8 mouse cellular contexts compared by ENCODE assay signal in genomic region chr1:86486703-86487294, GRCm38 (mm10). TPM values are rescaled to one million over a fixed set of nuclear protein-coding genes. Genes with fewer than 3 reads are reported as not detected.
A peak's percentile ranks its signal among the peaks of the same experiment; 100 is the strongest.
DNase-seq lines count a peak whose midpoint lies in the region; ATAC-seq lines count a peak whose summit lies in the region.

No protein-coding gene starts in this region.

- no peaks in the 10 kb centered on the region for H3K27me3 ChIP-seq in kidney, embryonic 16.5 days (ENCODE audit: insufficient read depth, low read length)
- no peaks in the 10 kb centered on the region for H3K27me3 ChIP-seq in hindbrain, embryonic 13.5 days
- no peaks in the 10 kb centered on the region for H3K27me3 ChIP-seq in midbrain, embryonic 14.5 days (ENCODE audit: control insufficient read depth, insufficient read depth, low read length)

- 11% methylated on average over 13 of the region's 13 CpGs for WGBS in kidney, embryonic 16.5 days
- 9% methylated on average over 13 of the region's 13 CpGs for WGBS in hindbrain, embryonic 13.5 days
- WGBS in midbrain, embryonic 14.5 days = 8% methylated on average over 13 of the region's 13 CpGs

- ATAC-seq in kidney, embryonic 16.5 days (ENCODE audit: low FRiP score, low TSS enrichment) = no peak; the same call in 1 of the 2 replicates
- no peak for ATAC-seq in hindbrain, embryonic 13.5 days (ENCODE audit: low FRiP score)
- no peak for ATAC-seq in midbrain, embryonic 14.5 days (ENCODE audit: low FRiP score, low TSS enrichment)

- H3K27ac ChIP-seq in kidney, embryonic 16.5 days (ENCODE audit: low read length) = peak overlapping the region; percentile 95
- H3K27ac ChIP-seq in brown adipose tissue, adult 24 weeks (replicated peaks; ENCODE audit: low read depth, low read length) = peak overlapping the region; percentile 96
- peak overlapping the region; percentile 100 for H3K27ac ChIP-seq in hindbrain, embryonic 13.5 days
- peak overlapping the region; percentile 99 for H3K27ac ChIP-seq in midbrain, embryonic 14.5 days (replicated peaks; ENCODE audit: low read depth, low read length)

- peak overlapping the region; percentile 60 for H3K4me2 ChIP-seq in kidney, embryonic 16.5 days (replicated peaks; ENCODE audit: low read depth, low read length)
- peak overlapping the region; percentile 54 for H3K4me2 ChIP-seq in hindbrain, embryonic 13.5 days
- peak overlapping the region; percentile 60 for H3K4me2 ChIP-seq in midbrain, embryonic 14.5 days (ENCODE audit: low read length)

- peak overlapping the region; percentile 88 for H3K9ac ChIP-seq in kidney, embryonic 16.5 days (replicated peaks; ENCODE audit: low read length)
- H3K9ac ChIP-seq in hindbrain, embryonic 13.5 days = peak overlapping the region; percentile 77
- peak overlapping the region; percentile 81 for H3K9ac ChIP-seq in midbrain, embryonic 14.5 days (replicated peaks; ENCODE audit: low read length)

- H3K9me3 ChIP-seq in kidney, embryonic 16.5 days (ENCODE audit: low read length) = no peaks in the 10 kb centered on the region
- no peaks in the 10 kb centered on the region for H3K9me3 ChIP-seq in hindbrain, embryonic 13.5 days
- H3K9me3 ChIP-seq in midbrain, embryonic 14.5 days (ENCODE audit: control insufficient read depth, low read length) = no peaks in the 10 kb centered on the region

- peaks cover 44% of the 10 kb centered on the region for H3K4me1 ChIP-seq in kidney, embryonic 16.5 days (ENCODE audit: insufficient read depth, low read length)
- peaks cover 17% of the 10 kb centered on the region for H3K4me1 ChIP-seq in brown adipose tissue, adult 24 weeks (ENCODE audit: control insufficient read depth, insufficient read depth, insufficient read length, low read length)
- peaks cover 25% of the 10 kb centered on the region for H3K4me1 ChIP-seq in hindbrain, embryonic 13.5 days (replicated peaks)
- peaks cover 11% of the 10 kb centered on the region for H3K4me1 ChIP-seq in midbrain, embryonic 14.5 days (ENCODE audit: control insufficient read depth, insufficient read depth, low read length)

- H3K36me3 ChIP-seq in kidney, embryonic 16.5 days (ENCODE audit: insufficient read depth, low read length) = no peaks in the 10 kb centered on the region
- H3K36me3 ChIP-seq in hindbrain, embryonic 13.5 days = no peaks in the 10 kb centered on the region
- no peaks in the 10 kb centered on the region for H3K36me3 ChIP-seq in midbrain, embryonic 14.5 days (ENCODE audit: control insufficient read depth, insufficient read depth, low read length)

- peak overlapping the region; percentile 72 for H3K4me3 ChIP-seq in kidney, embryonic 16.5 days (ENCODE audit: low read length)
- H3K4me3 ChIP-seq in brown adipose tissue, adult 24 weeks (ENCODE audit: insufficient read depth, low read depth, low read length) = peak overlapping the region; percentile 78
- peak overlapping the region; percentile 57 for H3K4me3 ChIP-seq in hindbrain, embryonic 13.5 days
- peak overlapping the region; percentile 63 for H3K4me3 ChIP-seq in midbrain, embryonic 14.5 days (replicated peaks; ENCODE audit: low read depth, low read length)

- DNase-seq in kidney, adult 11 months = no peak
- peak; percentile 34 for DNase-seq in midbrain, embryonic 14.5 days
- DNase-seq in adrenal gland, adult 18-20 months (ENCODE audit: low spot score in 2 of 2) = no peak
- DNase-seq in thymus, adult 18-20 months = no peak
- no peak for DNase-seq in urinary bladder, adult 2 months (ENCODE audit: low spot score)

RNA-seq across cellular contexts. Expression of gene Ptma, which starts 39.7 kb away (rescaled TPM):
- polyA plus RNA-seq in kidney, embryonic 16.5 days (2015; fragmentation: Nextera tagmentation; extraction: Ambion mirVana) = 2,279 and 2,662 TPM in 2 replicates
- 280 and 322 TPM in 2 replicates for polyA plus RNA-seq in brown adipose tissue, adult 24 weeks (2012; ENCODE audit: insufficient read depth, insufficient read length, missing spikeins)
- 2,123 and 2,193 TPM in 2 replicates for polyA plus RNA-seq in hindbrain, embryonic 13.5 days (2015; fragmentation: Nextera tagmentation; extraction: Ambion mirVana)
- polyA plus RNA-seq in midbrain, embryonic 14.5 days (2014; fragmentation: Nextera tagmentation; extraction: Ambion mirVana) = 2,168 and 2,208 TPM in 2 replicates
- 100 to 1,000 TPM; 463 to 486 TPM for total RNA-seq in adrenal gland, adult 18-20 months (2021)
- 836 and 1,054 TPM in 2 replicates for polyA plus RNA-seq in urinary bladder, adult 2 months (2012; rRNA removed)
